Mouse (Mus musculus) layer of hippocampus, postnatal 36 days (tissue): ENCODE results near the gene Wipf2. TPM values are rescaled to one million over a fixed set of nuclear protein-coding genes. Genes with fewer than 3 reads are reported as not detected.
"Not testable (repeated sequence)": the region's sequence is repeated elsewhere in the genome, so short reads cannot be mapped to it uniquely, and the experiment has no call there.

Experiments used
- DNase-seq, 2 experiments: peaks; one replicate each; pipeline ENCODE4 v3.0.0; 2022
- total RNA-seq, 2 experiments: library from RNA; stranded (reverse); gene quantifications; 2 replicates each; pipeline ENCODE4 v1.2.3; 2021

Wipf2 gene
- total RNA-seq: 10 to 100 TPM; 67.3 to 72.9 TPM

DNA sequence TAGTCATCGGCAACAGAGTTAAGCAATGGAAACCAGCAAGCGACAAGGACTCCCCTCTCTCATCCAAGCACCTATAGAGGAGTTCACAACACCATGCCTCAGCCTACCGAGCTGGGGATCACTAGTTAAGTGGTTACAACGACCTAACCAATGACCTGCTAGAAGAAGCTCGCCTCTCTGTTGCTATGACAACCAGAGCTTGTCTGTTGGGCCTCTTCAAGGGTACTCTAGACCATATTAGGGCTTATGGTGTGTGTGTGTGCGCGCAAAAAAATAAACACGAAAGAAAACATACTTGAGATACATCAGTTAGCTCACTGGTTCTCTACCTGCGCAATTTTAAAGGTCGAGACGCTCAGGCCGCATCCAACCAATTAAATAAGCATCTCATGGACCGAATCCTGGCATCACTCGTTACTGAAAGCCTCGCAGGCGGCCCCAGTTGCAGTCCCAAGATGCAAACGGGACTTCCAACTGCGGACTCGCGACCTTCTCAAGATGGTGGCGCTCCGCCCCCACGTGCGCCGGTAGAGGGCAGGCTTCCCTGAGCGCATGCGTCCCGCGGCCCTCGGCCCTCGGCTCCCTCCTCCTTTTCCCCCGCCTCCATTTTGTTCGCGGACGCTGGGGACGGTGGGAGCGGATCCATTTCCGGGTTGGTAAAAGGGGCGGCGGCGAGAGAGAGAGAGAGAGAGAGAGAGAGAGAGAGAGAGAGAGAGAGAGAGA is at the start of gene Wipf2:
Wipf2 (plus strand) TSS at position 611 of the 723 bp plus-strand sequence.
- peak; percentile 95 for DNase-seq

DNA sequence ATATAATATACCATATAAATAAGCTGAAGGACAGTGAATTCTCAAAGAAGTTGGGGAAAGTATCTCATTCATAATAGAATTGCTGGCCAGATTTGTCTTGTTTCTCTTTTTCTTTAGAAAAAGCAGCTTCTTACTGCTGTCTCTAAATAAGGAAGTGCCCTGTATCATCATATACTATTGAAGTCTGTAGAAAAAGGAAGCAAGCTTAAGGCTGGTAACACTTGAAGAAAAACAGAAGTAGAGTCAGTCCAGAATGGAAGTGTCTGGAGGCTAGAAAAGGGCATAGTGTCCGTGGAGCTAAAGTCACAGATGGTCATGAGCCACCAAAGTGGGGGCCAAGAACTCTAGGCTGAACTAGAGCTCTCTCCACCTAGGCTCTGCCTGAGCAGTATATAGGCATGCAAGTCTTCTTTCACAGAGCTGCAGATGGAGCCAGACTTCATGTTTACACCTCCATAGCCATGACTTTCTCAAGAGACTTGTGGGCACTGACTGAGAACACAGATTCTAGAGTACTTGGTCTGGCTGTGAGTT is 46.7 kb upstream of the Wipf2 start:
- DNase-seq: no peak

- DNase-seq: no peak
Measured at GRCm38 (mm10) chr11:98820968-98821367, 42.5 kb upstream of the Wipf2 start.

DNA sequence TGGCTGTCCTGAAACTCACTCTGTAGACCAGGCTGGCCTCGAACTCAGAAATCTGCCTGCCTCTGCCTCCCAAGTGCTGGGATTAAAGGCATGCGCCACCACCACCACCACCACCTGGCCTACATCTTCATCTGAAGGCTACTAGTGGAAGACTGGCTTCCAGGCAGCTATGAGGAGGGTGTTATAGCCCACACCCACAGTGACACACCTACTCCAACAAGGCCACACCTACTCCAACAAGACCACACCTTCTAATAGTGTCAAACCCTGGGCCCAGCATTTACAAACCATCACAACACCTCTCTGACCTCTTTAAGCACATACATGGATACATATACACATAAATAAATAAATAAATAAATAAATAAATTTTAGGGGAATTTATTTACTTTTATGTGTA is 37.4 kb upstream of the Wipf2 start:
- DNase-seq: not testable (repeated sequence)

DNA sequence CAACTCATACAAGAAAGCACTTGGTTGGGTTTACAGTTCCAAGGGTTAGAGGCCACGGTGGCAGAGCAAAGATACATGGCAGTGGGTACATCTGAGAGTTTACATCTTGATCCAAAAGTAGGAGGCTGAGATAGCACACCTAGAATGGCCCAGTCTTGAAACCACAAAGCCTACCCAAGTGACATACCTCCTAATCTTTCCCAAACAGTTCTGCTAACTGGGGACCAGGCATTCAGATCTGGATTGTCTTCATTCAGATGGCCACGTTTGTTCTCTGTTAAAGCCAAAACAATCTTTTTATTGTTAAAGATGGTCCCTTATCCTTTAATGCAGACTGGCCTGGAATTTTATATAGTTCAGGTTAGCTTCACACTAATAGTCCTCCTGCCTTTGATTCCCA is 35.6 kb upstream of the Wipf2 start:
- no peak for DNase-seq

DNA sequence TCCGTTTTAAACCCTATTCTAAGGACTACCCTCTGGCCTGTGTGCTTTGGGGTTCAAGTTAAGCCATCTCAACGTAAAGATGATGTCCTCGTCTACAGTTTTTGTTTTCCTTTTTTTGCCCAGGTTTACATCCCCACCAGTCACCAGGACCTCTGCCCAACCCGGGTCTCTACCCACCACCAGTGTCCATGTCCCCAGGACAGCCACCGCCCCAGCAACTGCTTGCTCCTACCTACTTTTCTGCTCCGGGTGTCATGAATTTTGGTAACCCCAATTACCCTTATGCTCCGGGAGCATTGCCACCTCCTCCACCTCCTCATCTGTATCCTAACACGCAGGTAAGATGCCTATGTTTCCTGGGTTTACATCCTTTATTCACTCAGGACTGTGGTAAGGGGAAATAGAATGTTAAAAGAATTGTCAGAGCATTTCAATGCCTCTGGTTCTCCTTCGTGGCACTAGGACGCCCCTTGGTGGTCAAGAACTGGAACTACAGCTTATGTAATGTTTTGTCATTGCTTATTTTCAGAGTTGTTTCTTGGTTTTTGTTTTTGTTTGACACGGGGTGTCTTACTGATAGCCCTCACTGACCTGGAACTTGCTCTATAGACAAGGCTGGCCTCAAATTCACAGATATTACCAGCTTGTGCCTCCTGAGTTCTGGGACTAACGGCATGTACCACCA is 34.2 kb upstream of the Wipf2 start:
- DNase-seq: no peak

- DNase-seq: no peak
Measured at GRCm38 (mm10) chr11:98829875-98830274, 33.6 kb upstream of the Wipf2 start.

DNA sequence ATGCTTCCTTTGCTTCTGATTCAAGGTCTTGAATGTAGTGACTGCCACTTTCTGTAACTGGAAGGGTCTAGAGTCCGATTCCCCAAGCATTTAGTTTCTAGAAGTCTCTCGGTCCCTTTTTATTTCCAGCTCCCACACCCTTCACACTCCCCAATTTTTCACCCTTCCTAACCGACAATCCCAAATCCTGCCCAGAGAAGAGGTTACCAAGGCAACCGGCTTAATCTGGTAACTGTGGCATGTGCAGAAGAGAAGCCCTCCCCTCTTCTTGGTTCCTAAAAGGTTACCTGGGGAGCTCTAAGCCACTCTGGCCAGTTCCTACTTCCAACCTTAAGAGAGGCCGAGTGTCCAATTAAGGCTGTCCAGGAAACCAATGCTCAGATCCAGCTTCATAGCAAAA is 28.1 kb upstream of the Wipf2 start:
- no peak for DNase-seq

DNA sequence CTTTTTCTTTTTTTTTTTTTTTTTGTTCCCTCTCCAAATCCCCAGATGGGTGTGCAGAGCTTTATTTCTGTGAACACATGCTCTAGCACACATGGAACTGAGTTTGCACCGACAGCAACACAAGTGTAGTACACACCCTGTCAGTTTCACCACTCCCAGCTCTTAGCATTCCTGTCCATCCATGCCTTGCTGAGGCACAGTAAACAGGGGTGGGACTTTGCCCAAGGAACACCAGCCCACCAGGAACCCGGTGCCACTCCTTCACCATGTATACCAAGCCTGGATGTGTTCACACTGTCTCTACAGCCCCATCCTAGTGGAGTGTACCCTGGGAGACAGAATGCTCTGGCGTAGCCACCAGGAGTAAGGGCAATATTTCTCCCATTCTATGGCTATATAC is 27.7 kb upstream of the Wipf2 start:
- DNase-seq: no peak

DNA sequence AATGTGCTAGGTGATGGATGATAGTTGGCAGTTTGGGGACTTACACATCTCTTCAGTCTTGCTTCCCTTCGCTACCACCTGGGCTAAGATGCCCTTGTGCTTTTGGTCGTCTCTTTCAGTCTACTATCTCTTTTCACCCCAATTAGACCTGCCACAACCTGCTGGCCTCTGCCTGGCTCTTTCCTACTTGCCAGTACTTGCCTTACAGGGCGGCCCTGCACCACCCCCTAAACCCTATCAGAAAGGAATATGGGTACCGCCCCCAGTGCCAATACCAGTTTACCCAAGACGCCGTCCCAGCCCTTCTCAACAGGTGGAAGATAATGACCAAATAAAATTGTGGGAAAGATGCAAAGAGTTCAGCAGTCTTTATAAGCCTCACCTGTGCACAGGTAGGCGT is 27.3 kb upstream of the Wipf2 start:
- no peak for DNase-seq

GRCm38 (mm10) chr11:98836651-98837141 is 26.7 kb upstream of the Wipf2 start, which contains the start of gene Rapgefl1:
Rapgefl1 (plus strand) TSS chr11:98836785.
- peak; percentile 82 to 84 for DNase-seq

DNA sequence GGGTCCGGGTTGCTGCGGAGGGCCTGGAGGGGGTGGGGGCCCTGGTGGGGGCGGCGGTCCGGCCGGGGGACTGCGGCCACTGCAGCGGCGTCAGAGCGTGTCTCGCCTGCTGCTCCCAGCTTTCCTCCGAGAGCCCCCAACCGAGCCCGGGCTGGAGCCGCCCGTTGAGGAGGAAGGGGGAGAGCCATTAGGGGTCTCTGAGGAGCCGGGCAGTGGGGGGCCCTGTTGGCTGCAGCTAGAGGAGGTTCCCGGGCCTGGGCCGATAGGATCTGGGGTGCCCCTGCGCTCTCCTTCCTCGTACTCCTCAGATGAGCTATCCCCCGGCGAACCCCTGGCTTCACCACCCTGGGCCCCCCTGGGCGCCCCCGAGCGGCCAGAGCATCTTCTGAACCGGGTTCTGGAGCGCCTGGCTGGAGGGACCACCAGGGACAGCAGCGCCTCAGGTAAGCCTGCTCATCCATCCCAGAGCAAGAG is 26.2 kb upstream of the Wipf2 start:
- no peak for DNase-seq

GRCm38 (mm10) chr11:98837917-98838316 is 25.5 kb upstream of the Wipf2 start:
- no peak for DNase-seq

DNA sequence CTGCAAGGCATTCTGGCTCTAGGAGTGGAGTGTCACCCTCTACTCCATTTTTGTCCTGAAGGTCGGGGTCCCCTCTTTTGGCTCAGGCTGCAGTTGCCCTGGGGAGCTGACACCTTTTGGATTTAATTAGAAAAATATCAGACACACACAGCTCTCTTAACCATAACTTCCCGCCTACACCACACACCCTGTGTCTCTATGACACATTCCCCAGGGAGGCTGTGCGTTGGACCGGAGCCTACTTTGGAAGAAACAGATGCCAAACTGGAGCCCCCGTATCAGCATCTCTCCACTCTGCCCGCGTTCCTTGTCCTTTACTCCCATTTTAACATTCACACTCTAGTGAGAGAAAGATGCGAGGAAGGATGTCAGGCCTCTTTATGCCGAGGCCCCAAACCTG is 24.9 kb upstream of the Wipf2 start:
- DNase-seq: peak; percentile 71 to 79

DNA sequence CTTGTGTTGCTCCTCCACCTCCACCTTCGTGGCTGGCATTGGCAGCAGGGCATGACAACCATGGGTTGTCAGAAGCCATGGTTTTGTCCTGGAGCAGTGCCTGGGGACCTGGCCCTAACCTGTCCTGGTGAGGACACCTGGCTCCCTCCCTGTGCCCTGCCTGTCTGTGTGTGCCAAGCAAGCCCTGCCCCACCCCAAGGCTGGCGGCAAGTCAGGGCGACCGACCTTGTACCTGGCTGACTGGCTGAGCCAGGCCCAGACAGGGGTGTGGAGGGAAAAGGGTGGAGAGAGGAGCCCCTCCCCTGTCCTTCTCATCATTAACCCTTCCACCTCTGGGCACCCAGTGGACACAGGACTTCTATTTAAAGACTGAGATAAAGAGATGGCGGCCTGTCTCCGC is 24.0 kb upstream of the Wipf2 start:
- no peak for DNase-seq

DNA sequence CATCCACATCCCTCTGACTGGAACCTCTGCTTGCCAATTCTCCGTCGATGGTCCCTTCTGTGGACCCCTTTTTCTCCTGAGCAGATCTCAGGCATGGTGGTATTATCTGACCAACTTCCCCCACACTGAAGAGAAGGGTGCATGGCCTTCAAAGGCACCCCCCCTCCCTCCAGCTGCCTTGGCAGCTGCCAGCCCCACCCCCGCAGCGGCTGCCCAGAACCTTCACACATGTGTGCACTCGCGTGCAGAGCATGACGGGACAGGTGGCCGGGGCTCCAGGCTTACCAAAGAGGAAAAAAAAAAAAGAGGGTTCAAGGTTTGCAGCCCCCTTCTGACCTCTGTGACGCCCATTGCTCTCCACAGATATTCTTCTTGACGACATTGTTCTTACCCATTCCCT is 23.5 kb upstream of the Wipf2 start:
- DNase-seq: no peak

GRCm38 (mm10) chr11:98846016-98846415 is 17.4 kb upstream of the Wipf2 start:
- DNase-seq: no peak

- no peak for DNase-seq
Measured at GRCm38 (mm10) chr11:98846865-98847604, 16.4 kb upstream of the Wipf2 start.

DNA sequence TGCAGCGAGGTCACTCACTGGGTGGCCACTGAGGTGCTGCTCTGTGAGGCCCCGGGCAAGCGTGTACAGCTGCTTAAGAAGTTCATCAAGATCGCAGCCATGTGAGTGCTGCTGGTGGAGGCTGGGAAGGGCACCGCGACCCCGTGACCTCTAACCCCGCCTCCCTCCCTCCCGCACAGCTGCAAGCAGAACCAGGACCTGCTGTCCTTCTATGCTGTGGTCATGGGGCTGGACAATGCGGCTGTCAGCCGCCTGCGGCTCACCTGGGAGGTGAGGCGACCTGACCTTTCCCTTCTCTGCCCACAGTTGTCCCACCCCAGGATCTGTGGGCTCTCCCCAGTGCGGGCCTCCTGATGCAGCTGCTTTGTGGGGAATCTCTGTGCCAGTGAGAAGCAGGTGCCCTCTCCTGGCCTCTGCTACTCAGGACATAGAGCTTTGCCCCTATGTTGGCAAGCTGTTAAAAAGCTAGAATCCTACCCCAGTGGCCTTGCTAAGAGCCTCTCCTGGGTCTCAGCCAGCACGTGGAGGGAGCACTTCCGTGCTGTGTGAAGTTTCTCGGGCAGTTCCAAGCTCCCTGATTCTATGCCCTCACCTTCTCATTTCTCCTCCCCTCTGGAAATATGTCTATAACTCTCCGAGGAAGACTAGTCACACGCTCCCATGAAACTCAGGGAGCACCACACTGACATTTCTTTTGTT is 14.1 kb upstream of the Wipf2 start:
- DNase-seq: no peak

DNA sequence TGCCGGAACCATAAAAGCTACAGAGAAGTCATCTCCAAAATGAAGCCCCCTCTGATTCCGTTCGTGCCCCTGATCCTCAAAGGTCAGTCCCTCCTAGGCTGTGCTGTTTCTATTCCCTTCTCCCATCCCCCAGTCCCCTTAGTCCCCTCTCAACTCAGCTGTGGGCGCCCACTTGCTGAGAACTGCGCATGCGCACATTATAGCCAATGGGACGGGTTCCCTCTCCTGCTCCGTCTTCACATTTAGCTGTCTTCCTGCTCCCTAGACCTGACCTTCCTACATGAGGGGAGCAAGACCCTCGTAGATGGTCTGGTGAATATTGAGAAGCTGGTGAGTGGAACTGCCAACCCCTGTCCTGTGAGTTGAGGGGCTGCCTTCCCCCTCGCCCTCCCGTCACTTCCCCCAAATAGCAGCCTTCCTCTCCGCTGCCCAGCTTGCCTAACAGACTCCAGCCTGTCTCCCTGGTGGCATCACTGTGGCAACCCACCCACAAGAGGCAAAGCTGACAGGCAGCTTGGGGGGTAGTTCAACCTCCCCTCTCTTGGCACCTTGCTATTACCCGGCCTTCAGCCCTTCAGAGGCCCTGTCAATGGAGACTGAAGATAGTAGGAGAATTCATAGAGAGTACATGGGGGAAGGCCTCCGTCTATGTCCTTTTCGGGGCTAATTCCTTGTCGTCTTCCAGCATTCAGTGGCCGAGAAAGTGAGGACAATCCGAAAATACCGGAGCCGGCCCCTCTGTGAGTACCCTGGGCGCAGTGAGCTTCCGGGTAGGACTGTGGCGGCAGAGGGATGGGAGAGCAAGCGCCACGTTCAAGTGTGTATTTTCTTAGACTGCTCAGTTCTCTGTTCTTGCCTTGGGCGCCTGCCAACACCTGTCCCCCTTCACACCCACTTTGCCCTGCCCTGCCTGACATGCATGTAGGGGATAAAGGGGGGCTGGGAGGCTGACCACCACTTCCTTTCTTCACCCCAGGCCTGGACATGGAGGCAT is 13.0 kb upstream of the Wipf2 start:
- peak in 1 of 2 experiments; percentile 65 for DNase-seq

GRCm38 (mm10) chr11:98854116-98854515 is 9.3 kb upstream of the Wipf2 start:
- DNase-seq: no peak
